Mouse (Mus musculus): ENCODE measurements around the gene Krtap14. TPM values are rescaled to one million over a fixed set of nuclear protein-coding genes. Genes with fewer than 3 reads are reported as not detected.

Gene Krtap14
- not detected for total RNA-seq (2023)

GRCm38 (mm10) chr16:88826095-88826652, at the start of gene Krtap14:
Gene Krtap14, minus strand, starts transcription at chr16:88826145.

GRCm38 (mm10) chr16:88874169-88874568, 48.2 kb upstream of the Krtap14 start, which contains the start of gene Krtap19-2:
Gene Krtap19-2, minus strand, starts transcription at chr16:88874269.

GRCm38 (mm10) chr16:88869311-88869710, 43.4 kb upstream of the Krtap14 start, which contains the start of gene Krtap19-1:
Gene Krtap19-1, minus strand, starts transcription at chr16:88869411.

GRCm38 (mm10) chr16:88820066-88820465, 5.9 kb downstream of the Krtap14 start, which contains the start of gene Krtap15:
Gene Krtap15, plus strand, starts transcription at chr16:88820215.

GRCm38 (mm10) chr16:88811827-88812226, 14.1 kb downstream of the Krtap14 start, which contains the start of gene Gm20741:
Gene Gm20741, minus strand, starts transcription at chr16:88812220.

GRCm38 (mm10) chr16:88777596-88777995, 48.3 kb downstream of the Krtap14 start, which contains the start of gene Gm5965:
Gene Gm5965, plus strand, starts transcription at chr16:88777896.

GRCm38 (mm10) chr16:88774106-88774505, 51.8 kb downstream of the Krtap14 start, which contains the start of gene 2310057N15Rik:
Gene 2310057N15Rik, minus strand, starts transcription at chr16:88774206.

Other genes starting within 250 kb of the Krtap14 start
- not detected for gene Krtap24-1, start 213.9 kb downstream of the Krtap14 start, total RNA-seq (2023)
- gene 2310079G19Rik, start 198.5 kb downstream of the Krtap14 start, total RNA-seq (2023): not detected
- gene Krtap26-1, start 178.3 kb downstream of the Krtap14 start, total RNA-seq (2023): not detected
- not detected for gene Krtap27-1, start 154.5 kb downstream of the Krtap14 start, total RNA-seq (2023)
- gene 2310061N02Rik, start 118.2 kb downstream of the Krtap14 start, total RNA-seq (2023): not detected
- gene Krtap13-1, start 97.3 kb downstream of the Krtap14 start, total RNA-seq (2023): not detected
- not detected for gene Krtap13, start 74.5 kb downstream of the Krtap14 start, total RNA-seq (2023)
- gene 2310034C09Rik, start 67.3 kb downstream of the Krtap14 start, total RNA-seq (2023): not detected
- not detected for gene 2310057N15Rik, start 51.9 kb downstream of the Krtap14 start, total RNA-seq (2023)
- not detected for gene Gm5965, start 48.2 kb downstream of the Krtap14 start, total RNA-seq (2023)
- not detected for gene Gm20741, start 13.9 kb downstream of the Krtap14 start, total RNA-seq (2023)
- not detected for gene Krtap15, start 5.9 kb downstream of the Krtap14 start, total RNA-seq (2023)
- not detected for gene Krtap19-1, start 43.3 kb upstream of the Krtap14 start, total RNA-seq (2023)
- not detected for gene Krtap19-2, start 48.1 kb upstream of the Krtap14 start, total RNA-seq (2023)
- gene Krtap19-3, start 51.9 kb upstream of the Krtap14 start, total RNA-seq (2023): not detected
- gene Krtap19-4, start 58.9 kb upstream of the Krtap14 start, total RNA-seq (2023): not detected
- gene Krtap19-5, start 70.3 kb upstream of the Krtap14 start, total RNA-seq (2023): not detected
- gene Krtap19-9b, start 106.1 kb upstream of the Krtap14 start, total RNA-seq (2023): not detected
- not detected for gene Krtap16-3, start 136.7 kb upstream of the Krtap14 start, total RNA-seq (2023)
- not detected for gene Krtap22-2, start 184.6 kb upstream of the Krtap14 start, total RNA-seq (2023)
- not detected for gene Gm10229, start 189.1 kb upstream of the Krtap14 start, total RNA-seq (2023)
- not detected for gene Krtap6-1, start 205.6 kb upstream of the Krtap14 start, total RNA-seq (2023)
- gene Gm10228, start 215.3 kb upstream of the Krtap14 start, total RNA-seq (2023): not detected
- gene Krtap6-5, start 221.7 kb upstream of the Krtap14 start, total RNA-seq (2023): not detected
- not detected for gene 1110025L11Rik, start 237.9 kb upstream of the Krtap14 start, total RNA-seq (2023)